Mouse (Mus musculus): ENCODE data around the gene Agt. TPM values are rescaled to one million over a fixed set of nuclear protein-coding genes. Genes with fewer than 3 reads are reported as not detected.
A peak's percentile ranks its signal among the peaks of the same experiment; 100 is the strongest.

The Agt gene
- polyA plus RNA-seq, 1 experiment from 2014 or later = 0.76 TPM

DNA sequence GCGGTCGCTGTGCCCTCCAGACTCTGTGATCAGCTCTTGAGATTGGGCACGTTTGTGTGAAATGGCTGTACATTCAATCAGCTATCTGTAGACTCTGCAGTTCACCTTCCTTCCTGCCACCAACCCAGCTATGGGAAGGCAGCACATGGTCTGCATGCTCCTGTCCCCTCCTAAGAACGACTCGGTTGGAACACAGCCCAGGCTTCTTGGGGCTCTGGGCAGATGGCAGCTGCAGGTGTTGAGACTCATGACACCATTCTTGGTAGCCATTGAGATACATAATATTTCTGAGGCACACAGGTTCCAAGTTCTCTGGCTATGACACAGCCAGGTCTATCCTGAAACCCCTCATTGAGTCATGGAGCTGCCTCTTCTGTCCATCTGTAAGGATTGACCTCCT is 26.2 kb downstream of the Agt start:
- ATAC-seq (ENCODE audit: low FRiP score) = no peak
- Histone ChIP-seq H3K9me3 (ENCODE audit: control insufficient read depth, low read length) (no peaks in the 10 kb centered on the region), H3K4me1 (replicated peaks; ENCODE audit: control insufficient read depth, insufficient read depth, low read length) (no peaks in the 10 kb centered on the region), H3K4me3 (replicated peaks; ENCODE audit: low read length) (no peak overlapping the region), H3K27me3 (ENCODE audit: control insufficient read depth, insufficient read depth, low read length) (no peaks in the 10 kb centered on the region), H3K4me2 (replicated peaks) (no peak overlapping the region), H3K27ac (no peak overlapping the region), H3K36me3 (replicated peaks; ENCODE audit: control insufficient read depth, insufficient read depth) (peaks cover 99% of the 10 kb centered on the region), H3K9ac (no peak overlapping the region)
- WGBS = 91% methylated on average over 5 of the region's 5 CpGs
- no peak for DNase-seq (ENCODE audit: low spot score)

DNA sequence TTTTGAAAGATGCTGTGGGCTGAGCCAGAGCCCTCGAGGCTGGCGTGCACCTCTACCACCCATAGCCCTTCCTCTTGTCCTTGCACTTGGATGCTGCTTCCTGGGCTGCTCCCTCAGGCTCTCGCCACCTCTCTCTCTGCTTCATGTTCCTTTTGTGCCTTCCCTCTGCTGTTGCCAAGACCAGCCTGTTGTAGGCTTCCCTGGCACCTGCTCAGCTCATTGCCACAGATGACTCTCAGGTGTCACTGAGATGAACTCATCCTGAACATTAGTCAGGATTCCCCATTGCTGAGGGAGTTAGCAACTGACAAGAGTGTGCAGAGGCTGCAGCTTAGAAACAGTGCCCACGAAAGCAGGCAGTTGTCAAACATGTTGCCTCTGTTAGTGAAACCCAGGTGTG is 27.5 kb downstream of the Agt start:
- peaks cover 97% of the 10 kb centered on the region for H3K36me3 ChIP-seq (replicated peaks; ENCODE audit: control insufficient read depth, insufficient read depth)
- ATAC-seq (ENCODE audit: low FRiP score) (no peak), DNase-seq (ENCODE audit: low spot score) (no peak)
- H3K4me1 ChIP-seq (replicated peaks; ENCODE audit: control insufficient read depth, insufficient read depth, low read length) = no peaks in the 10 kb centered on the region
- H3K4me3 ChIP-seq (replicated peaks; ENCODE audit: low read length) = no peak overlapping the region
- 94% methylated on average over 4 of the region's 4 CpGs for WGBS
- no peak overlapping the region for H3K4me2 ChIP-seq (replicated peaks)
- no peak overlapping the region for H3K9ac ChIP-seq
- H3K27ac ChIP-seq = no peak overlapping the region
- no peaks in the 10 kb centered on the region for H3K9me3 ChIP-seq (ENCODE audit: control insufficient read depth, low read length)
- H3K27me3 ChIP-seq (ENCODE audit: control insufficient read depth, insufficient read depth, low read length) = no peaks in the 10 kb centered on the region

DNA sequence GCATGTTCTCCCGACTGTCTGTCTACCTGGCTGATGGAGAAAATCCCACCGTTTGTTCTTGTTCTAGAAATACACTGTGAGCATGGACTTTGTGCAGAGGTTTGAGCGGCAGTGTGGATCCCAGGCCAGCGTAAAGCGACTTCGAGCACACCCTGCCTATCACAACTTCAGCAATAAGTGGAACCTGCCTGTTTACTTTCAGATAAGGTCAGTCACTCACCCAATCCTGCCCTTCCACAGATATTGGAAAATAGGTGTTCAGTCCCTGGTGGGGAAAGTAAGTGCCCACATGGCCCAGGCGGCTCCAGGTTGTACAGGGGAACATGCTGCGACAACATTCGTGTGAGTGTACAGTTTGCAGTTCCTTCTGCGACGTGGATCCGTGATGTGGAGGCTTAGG is 28.6 kb downstream of the Agt start:
- Histone ChIP-seq H3K4me1 (replicated peaks; ENCODE audit: control insufficient read depth, insufficient read depth, low read length) (no peaks in the 10 kb centered on the region), H3K4me3 (replicated peaks; ENCODE audit: low read length) (no peak overlapping the region), H3K9ac (no peak overlapping the region), H3K9me3 (ENCODE audit: control insufficient read depth, low read length) (no peaks in the 10 kb centered on the region), H3K4me2 (replicated peaks) (no peak overlapping the region), H3K27ac (no peak overlapping the region), H3K27me3 (ENCODE audit: control insufficient read depth, insufficient read depth, low read length) (no peaks in the 10 kb centered on the region), H3K36me3 (replicated peaks; ENCODE audit: control insufficient read depth, insufficient read depth) (peaks cover 95% of the 10 kb centered on the region)
- ATAC-seq (ENCODE audit: low FRiP score) (no peak), DNase-seq (ENCODE audit: low spot score) (no peak)
- WGBS = 96% methylated on average over 12 of the region's 12 CpGs

DNA sequence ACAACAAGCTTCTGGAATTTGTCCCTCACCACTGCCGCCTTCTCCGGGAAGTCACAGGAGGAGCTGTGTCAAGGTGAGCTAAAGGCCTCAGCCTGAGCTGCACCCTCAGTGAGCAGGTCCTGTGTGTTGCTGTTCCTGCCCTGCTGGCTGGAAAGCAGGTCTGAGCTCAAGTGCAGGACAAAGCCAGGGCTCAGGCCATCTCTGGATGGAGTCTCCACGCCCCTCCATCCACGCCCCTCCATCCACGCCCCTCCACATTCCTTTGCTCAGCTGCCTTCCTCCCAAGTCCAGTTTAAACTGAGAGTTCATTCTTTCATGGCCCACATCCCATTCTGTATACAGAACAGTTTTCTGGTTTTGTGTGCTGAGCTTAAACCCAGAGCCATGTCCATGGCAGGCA is 34.1 kb downstream of the Agt start:
- ATAC-seq (ENCODE audit: low FRiP score) (no peak), DNase-seq (ENCODE audit: low spot score) (no peak)
- H3K36me3 ChIP-seq (replicated peaks; ENCODE audit: control insufficient read depth, insufficient read depth) = peaks cover 95% of the 10 kb centered on the region
- H3K27ac ChIP-seq = no peak overlapping the region
- no peaks in the 10 kb centered on the region for H3K9me3 ChIP-seq (ENCODE audit: control insufficient read depth, low read length)
- H3K4me3 ChIP-seq (replicated peaks; ENCODE audit: low read length) = no peak overlapping the region
- 94% methylated on average over 5 of the region's 5 CpGs for WGBS
- H3K4me2 ChIP-seq (replicated peaks) = no peak overlapping the region
- H3K27me3 ChIP-seq (ENCODE audit: control insufficient read depth, insufficient read depth, low read length) = no peaks in the 10 kb centered on the region
- no peaks in the 10 kb centered on the region for H3K4me1 ChIP-seq (replicated peaks; ENCODE audit: control insufficient read depth, insufficient read depth, low read length)
- no peak overlapping the region for H3K9ac ChIP-seq

DNA sequence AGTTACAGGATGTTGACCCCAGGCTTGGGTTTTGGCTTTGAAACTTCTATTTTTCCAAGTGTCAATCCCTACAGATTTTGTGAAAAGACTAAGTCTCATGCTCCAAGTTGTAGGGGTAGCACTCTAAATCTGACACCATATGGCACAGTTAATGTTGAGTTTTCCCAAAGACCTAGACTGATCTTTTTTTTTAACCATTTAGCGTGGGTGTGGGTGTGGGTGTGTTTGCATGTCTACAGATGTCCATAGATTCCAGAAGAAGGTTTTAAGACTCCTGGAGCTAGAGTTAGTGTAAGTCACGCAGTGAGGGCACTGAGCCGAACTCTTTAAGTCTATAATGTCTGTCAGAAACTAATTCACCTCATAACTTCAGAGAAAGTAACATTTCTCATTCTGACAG is 36.9 kb downstream of the Agt start:
- H3K4me1 ChIP-seq (replicated peaks; ENCODE audit: control insufficient read depth, insufficient read depth, low read length) = no peaks in the 10 kb centered on the region
- no peak for ATAC-seq (ENCODE audit: low FRiP score)
- H3K27me3 ChIP-seq (ENCODE audit: control insufficient read depth, insufficient read depth, low read length) = no peaks in the 10 kb centered on the region
- DNase-seq (ENCODE audit: low spot score) = no peak
- H3K36me3 ChIP-seq (replicated peaks; ENCODE audit: control insufficient read depth, insufficient read depth) = peaks cover 94% of the 10 kb centered on the region
- no peak overlapping the region for H3K27ac ChIP-seq
- H3K9me3 ChIP-seq (ENCODE audit: control insufficient read depth, low read length) = no peaks in the 10 kb centered on the region
- H3K4me3 ChIP-seq (replicated peaks; ENCODE audit: low read length) = no peak overlapping the region
- H3K9ac ChIP-seq = no peak overlapping the region
- WGBS = 99% methylated on average over 3 of the region's 3 CpGs
- no peak overlapping the region for H3K4me2 ChIP-seq (replicated peaks)

DNA sequence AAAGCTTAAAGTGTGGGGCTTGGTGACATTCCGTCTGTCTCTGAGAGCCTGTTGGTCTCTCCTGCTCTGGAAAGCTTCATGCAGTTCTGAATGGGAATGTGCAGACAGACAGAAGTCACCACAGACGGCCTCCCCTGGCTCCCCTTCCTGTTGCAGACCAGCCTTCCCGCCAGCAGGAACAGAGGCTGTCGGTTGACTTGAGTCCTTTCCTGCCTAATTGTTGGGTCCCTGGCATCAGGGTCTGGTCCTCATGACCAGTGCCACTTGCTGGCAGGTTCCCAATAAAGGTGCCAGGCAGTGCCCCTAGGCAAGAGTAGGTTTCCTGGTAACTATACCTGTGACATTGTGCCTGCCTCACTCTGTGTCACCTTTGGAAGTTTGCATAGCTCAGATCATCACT is 38.5 kb downstream of the Agt start:
- DNase-seq (ENCODE audit: low spot score) (no peak), ATAC-seq (ENCODE audit: low FRiP score) (no peak)
- no peak overlapping the region for H3K4me2 ChIP-seq (replicated peaks)
- H3K27me3 ChIP-seq (ENCODE audit: control insufficient read depth, insufficient read depth, low read length) = no peaks in the 10 kb centered on the region
- H3K36me3 ChIP-seq (replicated peaks; ENCODE audit: control insufficient read depth, insufficient read depth) = peaks cover 99% of the 10 kb centered on the region
- no peak overlapping the region for H3K27ac ChIP-seq
- no peak overlapping the region for H3K9ac ChIP-seq
- no peak overlapping the region for H3K4me3 ChIP-seq (replicated peaks; ENCODE audit: low read length)
- H3K9me3 ChIP-seq (ENCODE audit: control insufficient read depth, low read length) = no peaks in the 10 kb centered on the region
- no peaks in the 10 kb centered on the region for H3K4me1 ChIP-seq (replicated peaks; ENCODE audit: control insufficient read depth, insufficient read depth, low read length)
- 82% methylated on average over 4 of the region's 4 CpGs for WGBS

DNA sequence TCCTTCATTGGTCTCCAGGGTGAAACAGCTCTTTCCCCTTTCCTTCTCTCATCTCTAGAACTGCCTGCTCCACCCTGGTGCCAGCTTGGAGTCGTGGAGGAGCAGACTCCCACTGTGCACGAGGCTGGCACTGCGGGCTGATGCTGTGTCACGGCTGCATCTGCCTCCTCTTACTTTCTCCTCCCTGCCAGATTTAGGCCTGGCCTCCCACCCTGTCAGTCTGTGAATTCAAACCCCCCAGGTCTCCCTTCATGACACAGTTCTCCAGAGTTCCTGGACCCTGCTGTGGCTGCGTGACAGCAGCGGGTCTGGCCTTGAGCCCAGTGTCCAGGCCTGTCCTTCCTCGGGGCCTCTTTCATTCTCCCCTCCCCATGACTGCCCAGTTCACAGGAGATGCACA is 39.0 kb downstream of the Agt start:
- Histone ChIP-seq H3K4me1 (replicated peaks; ENCODE audit: control insufficient read depth, insufficient read depth, low read length) (no peaks in the 10 kb centered on the region), H3K27ac (no peak overlapping the region), H3K9ac (no peak overlapping the region), H3K9me3 (ENCODE audit: control insufficient read depth, low read length) (no peaks in the 10 kb centered on the region), H3K27me3 (ENCODE audit: control insufficient read depth, insufficient read depth, low read length) (no peaks in the 10 kb centered on the region), H3K36me3 (replicated peaks; ENCODE audit: control insufficient read depth, insufficient read depth) (peaks cover 99% of the 10 kb centered on the region), H3K4me3 (replicated peaks; ENCODE audit: low read length) (no peak overlapping the region), H3K4me2 (replicated peaks) (no peak overlapping the region)
- 83% methylated on average over 7 of the region's 7 CpGs for WGBS
- no peak for DNase-seq (ENCODE audit: low spot score)
- ATAC-seq (ENCODE audit: low FRiP score) = no peak

DNA sequence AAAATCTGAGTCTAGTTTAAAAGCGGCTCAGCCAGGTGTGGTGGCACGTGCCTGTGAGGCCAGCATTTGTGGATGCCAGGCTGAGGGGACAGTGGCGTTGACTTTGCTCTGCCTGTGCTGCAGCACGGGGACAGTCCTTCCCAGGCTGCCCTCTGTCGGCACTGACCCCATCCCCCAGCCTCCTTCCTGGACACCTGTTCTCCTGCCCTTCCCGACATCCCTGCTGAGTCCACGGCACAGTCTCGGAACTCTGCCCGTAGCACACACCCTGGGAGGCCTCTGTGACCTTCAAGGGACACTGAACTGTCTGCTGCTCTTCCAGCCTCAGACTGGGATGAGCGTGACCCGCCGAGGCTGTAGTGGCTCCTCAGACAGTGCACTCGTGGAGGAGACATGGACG is 39.4 kb downstream of the Agt start:
- Histone ChIP-seq H3K27me3 (ENCODE audit: control insufficient read depth, insufficient read depth, low read length) (no peaks in the 10 kb centered on the region), H3K36me3 (replicated peaks; ENCODE audit: control insufficient read depth, insufficient read depth) (peaks cover 96% of the 10 kb centered on the region), H3K4me2 (replicated peaks) (no peak overlapping the region), H3K9me3 (ENCODE audit: control insufficient read depth, low read length) (no peaks in the 10 kb centered on the region), H3K4me3 (replicated peaks; ENCODE audit: low read length) (no peak overlapping the region), H3K27ac (no peak overlapping the region), H3K4me1 (replicated peaks; ENCODE audit: control insufficient read depth, insufficient read depth, low read length) (no peaks in the 10 kb centered on the region), H3K9ac (no peak overlapping the region)
- WGBS = 84% methylated on average over 14 of the region's 14 CpGs
- DNase-seq (ENCODE audit: low spot score) (no peak), ATAC-seq (ENCODE audit: low FRiP score) (no peak)

DNA sequence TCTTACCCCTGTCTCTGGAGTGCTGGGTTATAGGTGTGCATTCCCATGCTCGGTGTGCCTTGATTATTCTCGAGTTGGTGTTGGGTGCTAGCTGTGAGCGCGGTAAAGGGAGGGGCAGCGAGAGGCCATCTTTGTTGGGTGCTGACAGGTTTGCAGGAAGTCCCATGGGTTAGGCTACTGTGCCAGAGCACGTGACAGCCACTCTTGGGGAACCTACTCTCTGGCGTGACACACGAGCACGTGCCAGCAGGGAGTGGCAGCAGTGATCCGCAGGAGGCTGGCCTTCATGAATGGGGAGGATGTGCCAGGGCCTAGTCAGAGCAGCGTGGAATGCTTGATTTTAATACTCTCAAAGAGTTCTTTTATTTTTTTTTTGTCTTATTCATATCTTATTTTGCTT is 43.2 kb downstream of the Agt start:
- ATAC-seq (ENCODE audit: low FRiP score) (no peak), DNase-seq (ENCODE audit: low spot score) (no peak)
- no peaks in the 10 kb centered on the region for H3K27me3 ChIP-seq (ENCODE audit: control insufficient read depth, insufficient read depth, low read length)
- H3K4me2 ChIP-seq (replicated peaks) = no peak overlapping the region
- no peak overlapping the region for H3K27ac ChIP-seq
- WGBS = 92% methylated on average over 11 of the region's 11 CpGs
- H3K9ac ChIP-seq = no peak overlapping the region
- H3K9me3 ChIP-seq (ENCODE audit: control insufficient read depth, low read length) = no peaks in the 10 kb centered on the region
- H3K36me3 ChIP-seq (replicated peaks; ENCODE audit: control insufficient read depth, insufficient read depth) = peaks cover 62% of the 10 kb centered on the region
- H3K4me1 ChIP-seq (replicated peaks; ENCODE audit: control insufficient read depth, insufficient read depth, low read length) = peaks cover 11% of the 10 kb centered on the region
- no peak overlapping the region for H3K4me3 ChIP-seq (replicated peaks; ENCODE audit: low read length)

DNA sequence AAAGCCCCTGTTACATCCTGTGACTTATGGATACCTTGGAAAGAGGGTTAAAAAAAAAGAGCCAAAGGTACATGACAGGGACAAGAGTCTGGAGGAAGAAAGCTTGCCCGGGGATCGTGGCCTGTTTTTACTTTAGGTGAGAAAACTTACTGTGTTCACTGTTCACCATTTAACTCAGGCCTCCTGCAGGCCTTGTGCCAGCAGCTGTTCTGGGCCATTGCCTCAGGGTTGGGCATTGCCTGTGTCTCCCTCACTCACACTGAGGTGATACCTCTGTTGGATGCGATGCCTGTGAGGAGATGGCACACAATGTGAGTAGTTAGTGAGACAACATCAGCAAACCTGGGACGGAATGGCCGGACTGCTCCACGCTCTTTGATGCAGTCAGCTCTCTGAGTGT is 47.6 kb downstream of the Agt start:
- Histone ChIP-seq H3K9ac (peak overlapping the region; percentile 84; the same call in 1 of the 2 replicates), H3K4me1 (replicated peaks; ENCODE audit: control insufficient read depth, insufficient read depth, low read length) (peaks cover 13% of the 10 kb centered on the region), H3K27ac (no peak overlapping the region), H3K4me2 (replicated peaks) (peak overlapping the region; percentile 89), H3K27me3 (ENCODE audit: control insufficient read depth, insufficient read depth, low read length) (peaks cover 6% of the 10 kb centered on the region; the same call in 1 of the 2 replicates), H3K9me3 (ENCODE audit: control insufficient read depth, low read length) (no peaks in the 10 kb centered on the region), H3K36me3 (replicated peaks; ENCODE audit: control insufficient read depth, insufficient read depth) (peaks cover 19% of the 10 kb centered on the region), H3K4me3 (replicated peaks; ENCODE audit: low read length) (0 out of 2 replicates have a peak overlapping the region, but pooled peaks have one; percentile 98)
- DNase-seq (ENCODE audit: low spot score) = no peak
- no peak for ATAC-seq (ENCODE audit: low FRiP score)
- WGBS = 95% methylated on average over 6 of the region's 6 CpGs

Measured in hindbrain, embryonic 14.5 days (tissue).